Mouse (Mus musculus) mature B cell (primary cell): ENCODE measurements around the gene Izumo1.

Experiments used
- in situ Hi-C: fragments of 300-500 bp; cut with MboI; formaldehyde crosslinking; loops from 2 replicates; pipeline ENCODE4 v1.14.3; 2019

Gene Izumo1

DNA sequence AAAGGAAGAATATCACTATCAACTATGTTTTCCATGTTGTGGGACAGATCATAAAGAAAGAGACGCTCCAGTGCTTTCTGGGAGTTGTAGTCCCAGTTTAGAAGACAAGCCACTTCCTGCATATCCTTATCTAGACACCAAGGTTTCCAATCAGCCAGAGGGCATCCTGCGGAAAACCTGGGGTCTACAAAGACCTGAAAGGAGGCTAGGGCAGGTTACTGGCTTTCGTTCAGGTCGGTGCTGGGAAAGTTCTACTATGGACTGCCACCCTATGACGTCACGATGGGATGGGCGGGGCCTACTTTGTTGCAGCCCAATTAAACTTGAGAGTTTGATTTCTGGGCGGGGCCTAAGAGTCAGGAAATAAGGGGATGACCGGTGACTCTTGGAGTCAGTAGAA lies at the start of gene Izumo1:
TSS of gene Izumo1 (plus strand) at position 369 of the 400 bp plus-strand sequence.
- in situ Hi-C loops = no loop called here

DNA sequence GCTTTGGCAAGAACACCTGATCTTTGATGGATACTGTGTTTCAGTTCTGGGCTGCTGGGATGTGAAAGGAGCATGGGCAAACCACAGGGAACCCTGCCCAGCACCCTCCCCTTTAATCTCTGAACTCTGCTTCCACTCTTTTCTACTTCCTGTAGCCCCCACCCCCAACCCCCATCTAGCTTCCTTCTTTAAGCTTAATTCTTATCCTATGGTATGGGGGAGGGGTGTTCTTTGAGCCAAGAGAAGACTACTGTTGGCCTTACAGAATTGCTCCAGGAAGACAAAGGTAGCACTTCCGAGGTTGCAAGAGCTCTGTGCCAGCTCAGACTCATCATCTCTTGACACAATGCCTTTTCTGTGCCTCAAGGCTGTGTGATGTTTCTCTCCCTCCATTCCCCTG lies 49.6 kb upstream of the Izumo1 start:
- in situ Hi-C loops = no loop called here

- in situ Hi-C loops = no loop called here
Measured at GRCm38 (mm10) chr7:45573954-45574353, 47.7 kb upstream of the Izumo1 start.

DNA sequence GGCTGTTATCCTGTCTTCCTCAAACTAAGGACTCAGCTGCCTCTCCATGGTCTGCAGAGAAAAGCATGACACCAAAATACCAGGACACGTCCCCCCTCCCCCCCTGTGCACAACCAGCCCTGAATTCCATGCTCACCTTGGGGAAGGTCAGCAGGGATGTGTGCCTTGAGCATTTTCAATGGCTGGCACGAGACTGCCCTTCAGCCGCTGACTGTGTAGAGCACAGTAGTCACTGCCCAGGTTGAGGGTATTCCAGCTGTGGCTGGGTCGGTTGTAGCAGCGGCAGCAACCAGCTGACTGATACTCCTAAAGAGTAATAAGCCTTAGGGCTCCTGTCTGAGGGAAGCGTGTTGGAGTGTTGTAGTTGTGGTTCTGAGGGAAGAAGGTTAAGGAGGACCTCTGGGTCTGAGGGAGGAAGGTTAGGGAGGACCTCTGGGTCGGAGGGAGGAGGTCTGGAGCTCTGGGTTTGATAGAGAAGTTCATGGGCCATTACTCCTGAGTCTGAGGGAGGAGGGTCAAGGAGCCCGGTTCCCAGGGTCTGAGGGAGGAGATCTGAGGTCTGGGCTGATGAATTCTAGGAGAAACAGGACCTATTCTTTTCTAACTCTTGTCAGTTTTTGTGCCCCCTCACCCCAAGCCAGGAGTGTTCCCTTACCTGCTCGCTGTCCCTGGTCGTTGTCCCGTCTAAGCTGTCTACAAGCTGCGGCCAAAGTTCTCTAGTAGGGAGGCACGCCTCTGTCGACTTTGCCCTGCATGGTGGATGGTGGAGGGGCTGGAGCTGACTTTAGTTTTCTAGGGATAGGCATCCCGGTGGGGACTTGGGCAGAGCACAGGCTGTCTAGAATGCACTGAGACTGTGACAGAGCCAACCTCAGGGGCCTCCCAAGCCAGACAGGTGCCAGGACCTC lies 46.9 kb upstream of the Izumo1 start:
- in situ Hi-C loops = no loop called here

DNA sequence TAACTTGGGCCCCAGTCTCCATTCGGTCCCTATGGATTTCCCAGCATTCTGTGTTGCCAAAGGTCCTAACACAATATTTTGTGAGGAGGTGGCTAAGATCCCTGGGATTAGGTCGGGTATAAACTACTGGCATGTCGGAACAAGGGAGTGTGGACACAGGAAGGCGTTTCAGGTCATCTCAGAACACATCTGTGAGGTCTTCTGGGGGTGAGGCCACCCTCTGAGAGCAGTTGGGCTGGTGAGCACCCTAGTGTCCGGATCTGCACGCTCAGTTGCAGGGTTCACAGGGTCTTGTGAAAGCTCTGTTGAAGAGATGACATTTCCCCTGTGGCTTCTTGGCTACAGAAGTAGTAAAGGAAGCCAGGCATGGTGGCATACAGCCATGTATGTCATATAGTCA lies 35.7 kb upstream of the Izumo1 start:
- in situ Hi-C loops = no loop called here

- in situ Hi-C loops = no loop called here
Measured at GRCm38 (mm10) chr7:45587631-45588592, 33.7 kb upstream of the Izumo1 start.

- in situ Hi-C loops = no loop called here
Measured at GRCm38 (mm10) chr7:45589173-45589572, 32.4 kb upstream of the Izumo1 start.

GRCm38 (mm10) chr7:45589898-45590297 lies 31.7 kb upstream of the Izumo1 start:
- in situ Hi-C loops = loop anchor here (5.0 kb wide), 1 partner anchor 33 kb away; no protein-coding TSS in a partner anchor

DNA sequence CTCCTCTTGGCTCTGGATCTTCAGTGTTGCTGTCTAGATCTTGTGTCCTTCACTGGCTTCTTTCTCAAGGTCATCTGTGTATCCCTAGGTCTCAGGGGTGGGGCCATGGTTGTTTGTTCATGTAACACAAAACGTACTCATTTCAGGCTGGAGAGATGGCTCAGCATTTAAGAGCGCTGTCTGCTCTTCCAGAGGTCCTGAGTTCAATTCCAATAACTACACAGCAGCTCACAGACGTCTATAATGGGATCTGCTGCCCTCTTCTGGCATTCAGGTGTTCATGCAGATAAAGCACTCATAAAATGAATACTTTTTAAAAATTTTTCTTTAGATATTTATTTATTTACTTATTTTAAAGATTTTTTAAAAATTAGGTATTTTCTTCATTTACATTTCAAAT lies 30.7 kb upstream of the Izumo1 start:
- in situ Hi-C loops = loop anchor here (5.0 kb wide), 1 partner anchor 34 kb away; no protein-coding TSS in a partner anchor

DNA sequence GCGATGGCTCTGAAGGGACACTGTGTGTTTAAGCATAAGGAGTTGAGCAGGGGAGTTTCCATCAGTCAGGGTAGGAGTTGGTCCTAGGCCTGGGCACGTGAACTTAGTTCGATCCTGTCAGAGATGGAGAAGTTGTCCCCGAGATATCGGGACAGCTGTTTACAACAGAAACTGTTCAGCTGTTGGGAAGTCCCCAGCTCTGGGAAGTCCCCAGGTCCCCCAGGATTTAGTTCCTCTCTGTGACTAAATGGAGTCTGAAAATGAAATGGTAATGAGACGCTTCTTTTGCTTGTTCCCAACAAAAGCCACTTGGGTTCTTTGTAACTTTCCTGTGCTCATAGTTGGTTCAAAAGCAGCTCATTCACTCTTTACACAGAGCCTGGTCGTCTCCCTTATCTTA lies 29.7 kb upstream of the Izumo1 start:
- in situ Hi-C loops = loop anchor here (5.0 kb wide), 1 partner anchor 35 kb away; no protein-coding TSS in a partner anchor

GRCm38 (mm10) chr7:45593118-45593815 lies 28.3 kb upstream of the Izumo1 start:
- in situ Hi-C loops = loop anchor here (5.0 kb wide), 1 partner anchor 36 kb away; no protein-coding TSS in a partner anchor

DNA sequence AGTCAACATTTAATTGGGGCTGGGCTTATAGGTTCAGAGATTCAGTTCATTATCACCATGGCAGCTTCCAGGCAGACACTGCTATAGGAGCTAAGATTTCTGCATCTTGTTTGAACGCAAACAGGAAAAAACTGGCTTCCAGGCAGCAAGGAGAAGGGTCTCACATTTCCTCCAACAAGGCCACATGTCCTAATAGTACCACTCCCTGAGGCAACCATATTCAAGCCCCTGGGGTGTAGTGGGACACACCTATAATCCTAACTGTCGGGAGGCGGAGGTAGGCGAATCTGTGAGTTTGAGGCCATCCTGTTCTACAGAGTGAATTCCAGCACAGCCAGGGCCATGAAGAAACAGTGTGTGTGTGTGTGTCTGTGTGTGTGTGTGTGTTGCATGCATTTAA lies 26.4 kb upstream of the Izumo1 start:
- in situ Hi-C loops = no loop called here

- in situ Hi-C loops = no loop called here
Measured at GRCm38 (mm10) chr7:45596107-45596506, 25.5 kb upstream of the Izumo1 start.

GRCm38 (mm10) chr7:45597013-45597412 lies 24.6 kb upstream of the Izumo1 start:
- in situ Hi-C loops = no loop called here

DNA sequence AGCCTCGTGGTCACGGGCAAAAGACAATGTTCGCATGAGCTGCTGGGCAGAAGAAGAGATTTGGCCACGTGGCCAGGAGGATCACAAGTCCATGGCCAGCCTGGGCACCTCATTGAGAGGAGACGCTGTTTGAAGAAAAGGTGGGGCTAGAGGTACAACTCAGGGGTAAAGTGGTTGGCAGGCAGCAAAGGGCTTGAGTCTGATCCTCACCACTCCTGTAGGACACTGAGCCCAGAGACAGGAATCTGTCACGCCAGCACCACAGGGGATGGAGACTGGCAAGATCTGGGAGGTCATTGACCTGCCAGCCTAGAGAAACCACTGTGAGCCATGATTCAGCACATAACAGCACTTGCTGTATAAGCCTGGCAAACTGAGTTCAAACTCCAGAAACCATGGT lies 24.1 kb upstream of the Izumo1 start:
- in situ Hi-C loops = no loop called here

GRCm38 (mm10) chr7:45598960-45599879 lies 22.4 kb upstream of the Izumo1 start:
- in situ Hi-C loops = no loop called here

DNA sequence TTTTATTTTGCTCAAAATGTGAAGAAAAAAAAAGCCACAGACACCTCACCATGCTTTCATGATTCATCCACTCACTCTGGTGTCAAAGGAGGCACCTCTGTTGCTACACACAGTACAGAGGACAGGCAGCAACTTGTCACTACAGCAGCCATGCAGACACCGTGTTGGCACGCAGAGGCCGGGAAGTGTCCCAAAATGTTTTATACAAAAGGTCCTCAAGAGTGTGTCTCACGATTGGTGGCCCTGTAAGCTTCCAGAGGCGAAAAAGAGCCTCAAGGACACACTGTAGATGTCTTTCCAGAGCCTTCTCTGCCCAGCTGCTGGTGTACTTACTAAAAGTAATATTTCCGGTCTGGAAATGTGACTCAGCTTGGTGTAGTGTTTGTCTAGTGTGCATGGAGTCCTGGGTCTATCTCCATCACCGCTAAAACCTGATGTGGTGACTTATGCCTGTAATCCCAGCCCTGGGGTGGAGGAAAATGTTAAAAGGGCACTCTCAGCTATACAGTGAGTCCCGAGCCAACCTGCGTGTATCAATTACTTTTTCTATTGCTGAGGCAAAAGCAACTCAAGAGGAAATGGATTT lies 15.8 kb upstream of the Izumo1 start:
- in situ Hi-C loops = no loop called here

DNA sequence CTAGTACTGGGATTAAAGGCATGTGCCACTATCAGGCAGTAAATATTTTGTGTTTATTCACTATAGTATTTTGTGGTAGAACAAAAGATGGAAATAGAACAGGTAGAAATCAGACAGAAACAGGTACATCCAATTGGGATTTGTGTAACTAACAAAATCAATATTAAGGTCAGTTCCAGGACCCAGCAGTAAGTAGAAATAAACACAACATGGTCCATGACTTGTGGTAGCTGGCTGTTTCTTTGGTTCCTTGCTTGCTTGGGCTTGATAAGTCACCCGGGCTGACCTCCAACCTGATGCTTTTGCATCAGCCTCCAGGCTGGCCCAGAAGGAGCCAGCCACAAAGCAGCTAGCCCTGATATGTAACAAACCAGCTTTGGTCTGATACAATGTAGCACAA lies 12.1 kb upstream of the Izumo1 start:
- in situ Hi-C loops = no loop called here

- in situ Hi-C loops = no loop called here
Measured at GRCm38 (mm10) chr7:45616277-45616676, 5.3 kb upstream of the Izumo1 start.

GRCm38 (mm10) chr7:45617042-45617695 lies 4.4 kb upstream of the Izumo1 start, which contains the start of gene Fut1:
Gene Fut1, plus strand, starts transcription at chr7:45617289.
- in situ Hi-C loops = no loop called here
